Mouse (Mus musculus) embryonic fibroblast, embryonic 13.5 days (primary cell): ENCODE results near the gene Gsto2. TPM values are rescaled to one million over a fixed set of nuclear protein-coding genes. Genes with fewer than 3 reads are reported as not detected.

Experiments used
- H3K27ac ChIP-seq: 2 replicates; pipeline ENCODE4 v1.5.1; 2012; ENCODE audit warnings: low read length, control low read depth, inconsistent platforms; ENCODE audit not compliant: insufficient read depth
- H3K4me1 ChIP-seq: 2 replicates; pipeline ENCODE4 v1.6.1; 2011; ENCODE audit warnings: low read length; ENCODE audit not compliant: control insufficient read depth, insufficient read depth
- H3K4me3 ChIP-seq: 2 replicates; pipeline ENCODE4 v1.5.1; 2011; ENCODE audit warnings: mild to moderate bottlenecking, control low read depth, low read length; ENCODE audit not compliant: insufficient read depth
- CTCF ChIP-seq: IDR thresholded peaks from 2 replicates; pipeline ENCODE4 v1.5.1; 2011; ENCODE audit warnings: mild to moderate bottlenecking, control low read depth, low read length, moderate library complexity, borderline replicate concordance; ENCODE audit not compliant: insufficient read depth
- POLR2A ChIP-seq: IDR thresholded peaks from 2 replicates; pipeline ENCODE4 v1.6.1; 2011; ENCODE audit warnings: low read depth, mild to moderate bottlenecking, control low read depth, low read length, moderate library complexity
- polyA plus RNA-seq: library from polyadenylated mRNA; stranded (reverse); fragments of >200 nt; gene quantifications from 2 replicates; pipeline ENCODE4 v1.2.4, GENCODE M21; 2011; ENCODE audit warnings: low read depth; ENCODE audit not compliant: missing spikeins, insufficient read length

Gene Gsto2
- polyA plus RNA-seq, 1 experiment: 0.98 TPM

- H3K4me1 ChIP-seq: peaks cover 16% of the 10 kb centered on the region
- H3K4me3 ChIP-seq: peak within 1 kb of the TSS; percentile 95
- peak within 1 kb of the TSS; percentile 96 for H3K27ac ChIP-seq
- TF ChIP-seq POLR2A (peak; percentile 99), CTCF (no peak)
Measured at GRCm38 (mm10) chr19:47854796-47855783, 10.2 kb upstream of the Gsto2 start, which contains the start of gene Gsto1. Gsto1 (plus strand) TSS chr19:47854970.

- H3K4me3 ChIP-seq: no peak overlapping the region
- no peak for TF ChIP-seq POLR2A
- TF ChIP-seq CTCF: no peak
- peaks cover 8% of the 10 kb centered on the region; the same call in 1 of the 2 replicates for H3K4me1 ChIP-seq
- H3K27ac ChIP-seq: peak overlapping the region; percentile 29
Measured at GRCm38 (mm10) chr19:47857957-47858942, 7.1 kb upstream of the Gsto2 start.

GRCm38 (mm10) chr19:47859180-47859579 lies 6.2 kb upstream of the Gsto2 start:
- Histone ChIP-seq H3K27ac (no peak overlapping the region), H3K4me3 (no peak overlapping the region), H3K4me1 (peaks cover 8% of the 10 kb centered on the region; the same call in 1 of the 2 replicates)
- TF ChIP-seq CTCF (no peak), POLR2A (no peak)

DNA sequence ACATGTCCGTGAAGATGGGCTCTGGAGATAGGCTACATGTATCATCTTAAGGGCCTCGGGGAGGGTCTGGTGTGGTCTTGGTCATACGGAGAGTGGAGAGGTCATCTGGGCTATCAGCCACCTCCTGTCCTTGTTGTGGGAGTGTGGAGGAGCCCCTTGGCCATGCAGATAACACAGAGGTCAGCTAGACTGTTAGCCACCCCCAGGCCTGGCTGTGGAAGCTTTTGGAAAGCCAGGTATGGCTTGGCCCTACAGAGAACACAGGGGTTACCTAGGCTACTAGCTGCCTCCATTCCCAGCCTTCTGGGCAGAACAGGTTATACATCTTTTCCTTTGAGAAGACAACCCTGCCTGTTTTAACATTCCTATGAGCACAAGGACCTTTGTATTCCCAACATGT lies 2.8 kb upstream of the Gsto2 start:
- TF ChIP-seq POLR2A (no peak), CTCF (no peak)
- peaks cover 5% of the 10 kb centered on the region; the same call in 1 of the 2 replicates for H3K4me1 ChIP-seq
- no peak overlapping the region for H3K27ac ChIP-seq
- no peak overlapping the region for H3K4me3 ChIP-seq

GRCm38 (mm10) chr19:47864051-47864450 lies 1.3 kb upstream of the Gsto2 start:
- no peak overlapping the region for H3K27ac ChIP-seq
- no peak overlapping the region for H3K4me3 ChIP-seq
- TF ChIP-seq CTCF (no peak), POLR2A (no peak)
- peaks cover 7% of the 10 kb centered on the region for H3K4me1 ChIP-seq

GRCm38 (mm10) chr19:47864721-47865120 lies 613 bp upstream of the Gsto2 start:
- H3K27ac ChIP-seq: no peak overlapping the region
- TF ChIP-seq POLR2A (no peak), CTCF (no peak)
- peaks cover 12% of the 10 kb centered on the region for H3K4me1 ChIP-seq
- H3K4me3 ChIP-seq: no peak overlapping the region

- peaks cover 21% of the 10 kb centered on the region for H3K4me1 ChIP-seq
- no peak overlapping the region for H3K4me3 ChIP-seq
- TF ChIP-seq CTCF (no peak), POLR2A (no peak)
- H3K27ac ChIP-seq: peak overlapping the region; percentile 68; the same call in 1 of the 2 replicates
Measured at GRCm38 (mm10) chr19:47867628-47868175, 2.4 kb downstream of the Gsto2 start.

DNA sequence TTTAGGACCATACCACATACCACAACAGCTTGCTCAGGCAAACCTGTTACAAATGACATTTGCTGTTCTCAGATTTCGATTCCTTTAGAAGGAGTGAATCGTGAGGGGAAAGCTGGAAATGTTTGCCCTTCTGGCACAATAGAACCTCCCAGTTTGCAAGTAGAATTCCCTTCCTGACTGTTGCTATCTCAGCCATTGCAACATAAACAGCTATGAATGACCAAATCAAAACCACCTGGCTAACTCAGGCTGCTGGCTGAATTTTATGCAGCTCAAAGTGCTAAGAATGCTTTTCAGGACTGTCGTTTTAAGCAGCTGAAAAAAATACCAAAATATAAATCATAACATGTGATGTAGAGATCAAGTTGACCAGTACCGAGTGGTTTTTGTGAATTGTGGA lies 3.6 kb downstream of the Gsto2 start:
- Histone ChIP-seq H3K4me1 (peaks cover 21% of the 10 kb centered on the region), H3K4me3 (no peak overlapping the region), H3K27ac (peak overlapping the region; percentile 83)
- TF ChIP-seq CTCF (no peak), POLR2A (no peak)

- Histone ChIP-seq H3K4me1 (peaks cover 21% of the 10 kb centered on the region), H3K27ac (peak overlapping the region; percentile 83), H3K4me3 (no peak overlapping the region)
- TF ChIP-seq CTCF: no peak
- no peak for TF ChIP-seq POLR2A
Measured at GRCm38 (mm10) chr19:47869516-47869915, 4.2 kb downstream of the Gsto2 start.
